Mouse (Mus musculus): ENCODE results near the gene Slc50a1. TPM values are rescaled to one million over a fixed set of nuclear protein-coding genes. Genes with fewer than 3 reads are reported as not detected.
A peak's percentile ranks its signal among the peaks of the same experiment; 100 is the strongest.

Slc50a1 gene
- polyA plus RNA-seq, 1 experiment from 2014 or later = 107 TPM

DNA sequence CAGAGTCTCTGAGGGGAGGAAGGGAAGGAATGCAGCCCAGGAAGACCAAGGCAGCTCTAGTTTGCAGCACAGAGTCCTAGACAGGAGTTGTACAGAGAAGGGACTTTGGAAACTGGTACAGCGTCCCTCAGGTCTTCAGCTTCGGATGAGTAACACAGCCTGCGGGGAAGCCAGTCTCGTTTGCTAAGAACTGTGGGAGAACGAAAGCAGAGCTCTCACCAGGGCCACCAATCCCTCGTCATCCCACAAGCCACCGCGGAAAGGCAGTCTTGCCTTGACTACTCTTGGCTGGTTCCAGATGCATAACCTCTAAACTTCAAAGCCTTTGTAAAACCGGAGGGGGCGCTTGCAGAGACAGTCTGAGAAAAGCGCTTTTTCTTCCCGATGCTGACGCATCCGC is 29.1 kb upstream of the Slc50a1 start:
- TF ChIP-seq EP300 (optimal IDR thresholded peaks at IDR 0.05) (no peak), CTCF (IDR thresholded peaks at IDR 0.05; ENCODE audit: low read depth) (peak; percentile 43)
- no peak overlapping the region for H3K27ac ChIP-seq (replicated peaks)
- 2% methylated on average over 14 of the region's 14 CpGs for whole genome bisulfite sequencing

DNA sequence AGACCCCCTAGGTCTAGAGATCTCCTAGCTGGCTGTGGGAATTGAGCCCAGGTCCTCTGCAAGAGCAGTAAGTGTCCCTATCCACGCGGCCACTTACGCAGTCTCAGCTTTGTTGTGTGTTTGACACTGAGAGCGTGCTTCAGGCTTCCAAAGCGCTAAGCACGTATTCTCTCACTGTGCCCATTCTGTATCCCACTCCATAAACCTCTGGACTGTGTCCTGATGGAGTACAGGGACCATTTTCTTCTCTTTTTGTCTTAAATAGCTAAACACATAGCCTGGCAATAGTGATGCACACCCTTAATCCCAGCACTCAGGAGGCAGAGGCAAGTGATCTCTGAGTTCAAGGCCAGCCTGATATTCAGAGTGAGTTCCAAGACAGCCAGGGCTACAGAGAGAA is 28.5 kb upstream of the Slc50a1 start:
- TF ChIP-seq EP300 (optimal IDR thresholded peaks at IDR 0.05) = no peak
- TF ChIP-seq CTCF (IDR thresholded peaks at IDR 0.05; ENCODE audit: low read depth) = no peak
- ATAC-seq (ENCODE audit: low FRiP score, low TSS enrichment) = no peak

More for the DNA sequence above, 29.1 kb upstream of the Slc50a1 start:
- H3K9me3 ChIP-seq (ENCODE audit: control insufficient read depth, low read length) = no peaks in the 10 kb centered on the region
- H3K4me2 ChIP-seq (replicated peaks; ENCODE audit: low read depth) = peak overlapping the region; percentile 48
- H3K4me3 ChIP-seq (ENCODE audit: low read depth, low read length) = peak overlapping the region; percentile 20; the same call in 1 of the 2 replicates
- no peaks in the 10 kb centered on the region for H3K4me1 ChIP-seq (replicated peaks; ENCODE audit: control insufficient read depth, insufficient read depth)
- H3K36me3 ChIP-seq (ENCODE audit: control insufficient read depth, insufficient read depth, low read length) = no peaks in the 10 kb centered on the region
- DNase-seq (ENCODE audit: low spot score) (peak; percentile 41), ATAC-seq (ENCODE audit: low FRiP score, low TSS enrichment) (no peak; the same call in 1 of the 2 replicates)
- H3K27me3 ChIP-seq (ENCODE audit: control insufficient read depth, insufficient read depth, low read length) = no peaks in the 10 kb centered on the region
- H3K9ac ChIP-seq (ENCODE audit: low read length) = peak overlapping the region; percentile 32; the same call in 1 of the 2 replicates

DNA sequence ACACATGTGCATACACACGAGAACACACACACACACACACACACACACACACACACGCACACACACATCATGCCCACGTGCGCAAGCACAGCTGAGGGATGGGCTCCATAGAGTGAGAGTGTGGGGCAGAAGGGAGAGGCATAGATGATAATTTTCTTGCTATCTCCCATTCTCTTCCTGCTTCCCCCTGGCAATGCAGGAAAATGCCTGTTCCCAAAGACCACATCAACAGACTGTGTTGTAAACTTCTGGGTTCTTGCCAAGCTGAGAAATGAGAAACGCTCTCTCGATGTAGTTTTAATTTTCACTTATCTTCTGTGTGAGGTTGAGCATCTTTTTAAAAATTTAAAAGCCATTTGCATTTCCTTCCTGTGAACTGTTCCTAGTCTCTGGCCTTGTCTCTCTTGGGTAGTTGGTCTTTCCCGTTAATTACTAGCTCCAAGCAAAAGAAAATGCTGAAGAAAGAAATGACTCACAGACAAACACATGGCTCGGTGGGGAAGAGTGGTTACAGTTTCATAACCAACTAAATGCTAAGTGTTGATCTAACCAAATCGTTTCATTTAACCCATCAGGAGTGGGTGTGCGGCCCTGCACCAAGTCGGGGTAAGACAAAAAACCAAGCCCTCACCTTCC is 26.5 kb upstream of the Slc50a1 start:
- no peak overlapping the region for H3K9ac ChIP-seq (ENCODE audit: low read length)
- no peaks in the 10 kb centered on the region for H3K4me1 ChIP-seq (replicated peaks; ENCODE audit: control insufficient read depth, insufficient read depth)
- WGBS = 80% methylated on average over 11 of the region's 11 CpGs
- ATAC-seq (ENCODE audit: low FRiP score, low TSS enrichment) (no peak), DNase-seq (ENCODE audit: low spot score) (no peak)
- H3K4me2 ChIP-seq (replicated peaks; ENCODE audit: low read depth) = no peak overlapping the region
- no peaks in the 10 kb centered on the region for H3K9me3 ChIP-seq (ENCODE audit: control insufficient read depth, low read length)
- no peaks in the 10 kb centered on the region for H3K36me3 ChIP-seq (ENCODE audit: control insufficient read depth, insufficient read depth, low read length)
- TF ChIP-seq EP300 (optimal IDR thresholded peaks at IDR 0.05) (no peak), CTCF (IDR thresholded peaks at IDR 0.05; ENCODE audit: low read depth) (no peak)
- no peak overlapping the region for H3K27ac ChIP-seq (replicated peaks)
- no peaks in the 10 kb centered on the region for H3K27me3 ChIP-seq (ENCODE audit: control insufficient read depth, insufficient read depth, low read length)
- no peak overlapping the region for H3K4me3 ChIP-seq (ENCODE audit: low read depth, low read length)

More for the DNA sequence above, 28.5 kb upstream of the Slc50a1 start:
- H3K9me3 ChIP-seq (ENCODE audit: control insufficient read depth, low read length) = no peaks in the 10 kb centered on the region
- H3K36me3 ChIP-seq (ENCODE audit: control insufficient read depth, insufficient read depth, low read length) = no peaks in the 10 kb centered on the region
- H3K4me3 ChIP-seq (ENCODE audit: low read depth, low read length) = no peak overlapping the region
- WGBS = 91% methylated on average over 6 of the region's 6 CpGs
- H3K27me3 ChIP-seq (ENCODE audit: control insufficient read depth, insufficient read depth, low read length) = no peaks in the 10 kb centered on the region
- no peak overlapping the region for H3K4me2 ChIP-seq (replicated peaks; ENCODE audit: low read depth)
- H3K4me1 ChIP-seq (replicated peaks; ENCODE audit: control insufficient read depth, insufficient read depth) = no peaks in the 10 kb centered on the region
- no peak overlapping the region for H3K9ac ChIP-seq (ENCODE audit: low read length)
- H3K27ac ChIP-seq (replicated peaks) = no peak overlapping the region
- DNase-seq (ENCODE audit: low spot score) = no peak

DNA sequence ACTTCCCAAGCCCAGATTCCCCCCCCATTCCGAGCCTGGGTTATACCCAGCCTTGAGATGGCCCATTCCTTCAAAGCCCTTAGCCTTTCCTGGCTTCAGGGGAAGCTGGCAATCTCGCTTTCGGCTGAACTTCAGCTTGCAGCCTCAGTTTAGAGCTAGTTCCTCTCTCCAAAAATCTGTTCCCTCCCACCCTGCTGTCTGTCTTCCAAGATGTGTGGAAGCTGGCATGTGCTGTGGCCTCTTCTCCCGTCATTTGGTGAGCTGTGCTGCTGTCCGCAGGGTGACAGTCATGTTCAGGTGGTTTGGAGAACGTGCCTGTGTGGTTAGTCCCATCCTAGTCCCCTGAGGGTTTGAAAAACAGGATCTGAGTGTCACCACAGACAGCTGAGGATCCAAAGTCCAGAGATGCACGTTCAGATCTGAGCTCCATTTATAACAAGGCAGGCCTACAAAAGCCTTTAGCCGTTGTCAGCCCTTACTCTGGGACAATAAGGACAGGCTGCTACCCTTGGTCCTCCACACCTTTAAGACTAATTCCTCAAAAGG is 25.4 kb upstream of the Slc50a1 start:
- no peak for TF ChIP-seq EP300 (optimal IDR thresholded peaks at IDR 0.05)
- no peak for TF ChIP-seq CTCF (IDR thresholded peaks at IDR 0.05; ENCODE audit: low read depth)
- Histone ChIP-seq H3K9me3 (ENCODE audit: control insufficient read depth, low read length) (no peaks in the 10 kb centered on the region), H3K27ac (replicated peaks) (no peak overlapping the region), H3K4me3 (ENCODE audit: low read depth, low read length) (no peak overlapping the region), H3K36me3 (ENCODE audit: control insufficient read depth, insufficient read depth, low read length) (no peaks in the 10 kb centered on the region), H3K27me3 (ENCODE audit: control insufficient read depth, insufficient read depth, low read length) (no peaks in the 10 kb centered on the region), H3K9ac (ENCODE audit: low read length) (no peak overlapping the region), H3K4me2 (replicated peaks; ENCODE audit: low read depth) (no peak overlapping the region), H3K4me1 (replicated peaks; ENCODE audit: control insufficient read depth, insufficient read depth) (no peaks in the 10 kb centered on the region)
- WGBS = 78% methylated on average over 8 of the region's 8 CpGs
- DNase-seq (ENCODE audit: low spot score) (no peak), ATAC-seq (ENCODE audit: low FRiP score, low TSS enrichment) (no peak)

DNA sequence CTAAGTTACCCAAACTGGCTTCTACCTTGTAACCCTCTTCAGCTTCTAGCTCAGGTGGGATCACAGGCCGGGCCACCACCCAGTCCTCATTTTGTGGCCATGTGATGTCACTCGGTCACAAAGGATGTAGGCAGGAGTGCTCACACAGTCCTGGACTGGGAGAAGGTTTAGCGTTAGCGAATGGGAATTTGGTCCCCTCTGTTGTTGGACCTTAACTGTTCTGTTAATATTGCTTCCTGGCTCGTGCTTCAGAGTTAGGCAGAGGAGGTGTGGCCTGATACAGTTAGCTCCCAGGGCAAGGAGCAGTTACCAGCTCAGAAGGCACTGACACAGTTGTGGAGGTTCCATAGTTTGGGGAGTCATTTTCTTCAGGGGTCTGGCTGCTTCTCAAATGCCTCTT is 23.8 kb upstream of the Slc50a1 start:
- WGBS = 68% methylated on average over 5 of the region's 5 CpGs
- TF ChIP-seq CTCF (IDR thresholded peaks at IDR 0.05; ENCODE audit: low read depth) (no peak), EP300 (optimal IDR thresholded peaks at IDR 0.05) (no peak)
- ATAC-seq (ENCODE audit: low FRiP score, low TSS enrichment) (no peak), DNase-seq (ENCODE audit: low spot score) (no peak)
- Histone ChIP-seq H3K9me3 (ENCODE audit: control insufficient read depth, low read length) (no peaks in the 10 kb centered on the region), H3K4me1 (replicated peaks; ENCODE audit: control insufficient read depth, insufficient read depth) (no peaks in the 10 kb centered on the region), H3K4me3 (ENCODE audit: low read depth, low read length) (no peak overlapping the region), H3K9ac (ENCODE audit: low read length) (no peak overlapping the region), H3K36me3 (ENCODE audit: control insufficient read depth, insufficient read depth, low read length) (no peaks in the 10 kb centered on the region), H3K27ac (replicated peaks) (no peak overlapping the region), H3K27me3 (ENCODE audit: control insufficient read depth, insufficient read depth, low read length) (no peaks in the 10 kb centered on the region), H3K4me2 (replicated peaks; ENCODE audit: low read depth) (no peak overlapping the region)

DNA sequence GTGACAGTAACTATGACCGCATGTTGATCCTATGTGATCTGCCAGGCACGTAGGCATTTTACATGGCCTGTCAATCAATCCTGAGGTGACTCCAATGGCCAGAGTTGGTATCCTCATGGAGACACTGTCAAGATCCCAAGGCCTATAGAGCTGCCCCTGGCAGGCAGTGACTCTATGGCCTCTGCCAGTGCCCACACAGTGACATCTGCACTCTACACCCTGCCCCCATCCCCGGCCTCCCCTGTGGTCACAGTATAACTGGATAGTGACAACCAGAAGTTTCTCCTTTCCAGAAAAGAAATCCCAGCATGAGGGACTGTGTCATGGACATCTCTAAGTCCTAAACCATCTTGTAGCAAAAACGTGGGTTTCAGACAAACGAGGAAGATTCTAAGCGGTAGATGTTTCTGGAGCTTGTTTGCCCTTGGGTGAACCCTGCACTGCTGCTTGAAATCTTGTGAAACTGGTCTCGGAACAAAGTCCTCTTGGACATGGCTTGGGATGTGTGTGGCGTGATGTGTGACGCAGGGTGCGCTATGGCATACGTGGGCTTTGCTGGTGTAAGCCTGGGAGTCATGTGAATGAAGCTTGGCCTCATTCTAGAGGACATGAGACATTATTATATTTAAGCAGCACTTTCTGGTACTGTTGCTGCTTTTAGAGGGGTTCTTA is 23.0 kb upstream of the Slc50a1 start:
- TF ChIP-seq EP300 (optimal IDR thresholded peaks at IDR 0.05) (no peak), CTCF (IDR thresholded peaks at IDR 0.05; ENCODE audit: low read depth) (no peak)
- Histone ChIP-seq H3K27ac (replicated peaks) (no peak overlapping the region), H3K36me3 (ENCODE audit: control insufficient read depth, insufficient read depth, low read length) (no peaks in the 10 kb centered on the region), H3K4me2 (replicated peaks; ENCODE audit: low read depth) (no peak overlapping the region), H3K9ac (ENCODE audit: low read length) (no peak overlapping the region), H3K27me3 (ENCODE audit: control insufficient read depth, insufficient read depth, low read length) (no peaks in the 10 kb centered on the region), H3K4me3 (ENCODE audit: low read depth, low read length) (no peak overlapping the region), H3K4me1 (replicated peaks; ENCODE audit: control insufficient read depth, insufficient read depth) (no peaks in the 10 kb centered on the region), H3K9me3 (ENCODE audit: control insufficient read depth, low read length) (no peaks in the 10 kb centered on the region)
- DNase-seq (ENCODE audit: low spot score) (no peak), ATAC-seq (ENCODE audit: low FRiP score, low TSS enrichment) (no peak)
- WGBS = 82% methylated on average over 11 of the region's 11 CpGs
